23 mouse cellular contexts compared by ENCODE assay signal in genomic region chr13:38543455-38544125, GRCm38 (mm10). TPM values are rescaled to one million over a fixed set of nuclear protein-coding genes. Genes with fewer than 3 reads are reported as not detected.
DNase-seq lines count a peak whose midpoint lies in the region; ATAC-seq and TF ChIP-seq lines count a peak whose summit lies in the region.
"Had no signal": no experiment of that assay in that cellular context is flagged by ENCODE, and none has a peak within 500 bp of the region (broad histone marks: within the 10 kb centered on the region; RNA-seq: fewer than 3 reads in every experiment).

No protein-coding gene starts in this region.

- DNase-seq in heart, adult 11 months = peak; percentile 84
- DNase-seq in heart, adult 2 months = no peak
- peak; percentile 23 for DNase-seq in hindbrain, postnatal 0 days (ENCODE audit: low spot score)
- peak; percentile 18 for DNase-seq in testis, postnatal 10 days (ENCODE audit: low spot score)
- no peak for DNase-seq in testis, postnatal 14 days (ENCODE audit: low spot score)
- DNase-seq: adrenal gland, adult 2 months; adrenal gland, postnatal 14 days; cerebellum, adult 11-12 months; cerebellum, adult 8-10 months; cerebellum, postnatal 10 days; cerebellum, postnatal 36 days; embryo, embryonic 11 days; gastrocnemius, postnatal 10 days; gastrocnemius, postnatal 36 days; kidney, adult 11 months had no signal

- H3K4me1 ChIP-seq in heart, adult 2 months (ENCODE audit: control insufficient read depth, insufficient read depth, low read length) = no peaks in the 10 kb centered on the region
- no peaks in the 10 kb centered on the region for H3K4me1 ChIP-seq in hindbrain, postnatal 0 days (ENCODE audit: insufficient read depth, low read length)
- H3K4me1 ChIP-seq in hindbrain, embryonic 12.5 days = no peaks in the 10 kb centered on the region
- H3K4me1 ChIP-seq: embryonic facial prominence, embryonic 10.5 days; embryonic facial prominence, embryonic 13.5 days; intestine, embryonic 15.5 days had no signal

- H3K4me2 ChIP-seq in hindbrain, postnatal 0 days (ENCODE audit: low read depth, low read length) = no peak overlapping the region
- no peak overlapping the region for H3K4me2 ChIP-seq in hindbrain, embryonic 12.5 days (replicated peaks)
- H3K4me2 ChIP-seq: embryonic facial prominence, embryonic 13.5 days; forebrain, embryonic 13.5 days; hindbrain, embryonic 14.5 days; intestine, embryonic 15.5 days had no signal

- intact Hi-C loops in heart, adult 2 months (cut with DNase I) = no loop called here

- no peak for TF ChIP-seq CTCF in heart, adult 2 months (IDR thresholded peaks at IDR 0.05)
- no peak for TF ChIP-seq CTCF in hindbrain, postnatal 0 days (IDR thresholded peaks at IDR 0.05; ENCODE audit: low read depth)

- H3K27me3 ChIP-seq in heart, adult 2 months (ENCODE audit: control insufficient read depth, insufficient read depth, low read length) = no peaks in the 10 kb centered on the region
- no peaks in the 10 kb centered on the region for H3K27me3 ChIP-seq in hindbrain, postnatal 0 days (ENCODE audit: insufficient read depth, low read length)
- H3K27me3 ChIP-seq in hindbrain, embryonic 12.5 days = no peaks in the 10 kb centered on the region
- H3K27me3 ChIP-seq: embryonic facial prominence, embryonic 13.5 days; forebrain, embryonic 13.5 days; intestine, embryonic 15.5 days had no signal

- peak; percentile 51; the same call in 1 of the 2 replicates for ATAC-seq in hindbrain, postnatal 0 days
- no peak for ATAC-seq in hindbrain, embryonic 12.5 days (ENCODE audit: low FRiP score)
- ATAC-seq: CD4-positive, CD25-positive, alpha-beta regulatory T cell, adult 4 months; forebrain, embryonic 13.5 days; intestine, embryonic 15.5 days had no signal

- no peak for TF ChIP-seq EP300 in heart, adult 2 months (IDR thresholded peaks at IDR 0.05; ENCODE audit: insufficient read depth, low read depth, low read length)

- H3K4me3 ChIP-seq in heart, adult 2 months = no peak overlapping the region
- no peak overlapping the region for H3K4me3 ChIP-seq in hindbrain, postnatal 0 days (ENCODE audit: low read length)
- H3K4me3 ChIP-seq in hindbrain, embryonic 12.5 days = no peak overlapping the region
- H3K4me3 ChIP-seq: embryonic facial prominence, embryonic 10.5 days; embryonic facial prominence, embryonic 13.5 days; erythroblast, embryonic 14.5 days; forebrain, embryonic 13.5 days; intestine, embryonic 15.5 days had no signal

- H3K79me2 ChIP-seq in heart, adult 2 months (replicated peaks; ENCODE audit: control insufficient read depth, insufficient read depth, low read length) = no peaks in the 10 kb centered on the region

- no peaks in the 10 kb centered on the region for H3K9me3 ChIP-seq in hindbrain, postnatal 0 days (ENCODE audit: low read length)
- no peaks in the 10 kb centered on the region for H3K9me3 ChIP-seq in hindbrain, embryonic 12.5 days (replicated peaks)
- H3K9me3 ChIP-seq: embryonic facial prominence, embryonic 10.5 days; embryonic facial prominence, embryonic 13.5 days; forebrain, embryonic 13.5 days; intestine, embryonic 15.5 days had no signal

- WGBS in heart, adult 2 months = 82% methylated on average over 8 of the region's 8 CpGs
- 62% methylated on average over 8 of the region's 8 CpGs for WGBS in hindbrain, postnatal 0 days
- 81% methylated on average over 8 of the region's 8 CpGs for WGBS in hindbrain, embryonic 12.5 days

- no peak overlapping the region for H3K9ac ChIP-seq in heart, adult 2 months (ENCODE audit: low read depth, low read length)
- H3K9ac ChIP-seq in hindbrain, postnatal 0 days (replicated peaks; ENCODE audit: low read length) = no peak overlapping the region
- H3K9ac ChIP-seq in hindbrain, embryonic 12.5 days = no peak overlapping the region
- H3K9ac ChIP-seq: embryonic facial prominence, embryonic 13.5 days; forebrain, embryonic 13.5 days; hindbrain, embryonic 14.5 days; intestine, embryonic 15.5 days had no signal

- no peaks in the 10 kb centered on the region for H3K36me3 ChIP-seq in heart, adult 2 months (ENCODE audit: control insufficient read depth, insufficient read depth, low read length)
- H3K36me3 ChIP-seq in hindbrain, postnatal 0 days (ENCODE audit: insufficient read depth, low read length) = no peaks in the 10 kb centered on the region
- no peaks in the 10 kb centered on the region for H3K36me3 ChIP-seq in hindbrain, embryonic 12.5 days
- H3K36me3 ChIP-seq: embryonic facial prominence, embryonic 10.5 days; embryonic facial prominence, embryonic 13.5 days; intestine, embryonic 15.5 days had no signal

- TF ChIP-seq POLR2A in heart, adult 2 months (IDR thresholded peaks at IDR 0.05; ENCODE audit: insufficient read depth, low read depth, low read length) = no peak

- no peak overlapping the region for H3K27ac ChIP-seq in heart, adult 2 months
- no peak overlapping the region for H3K27ac ChIP-seq in hindbrain, postnatal 0 days
- no peak overlapping the region for H3K27ac ChIP-seq in hindbrain, embryonic 12.5 days
- H3K27ac ChIP-seq: embryonic facial prominence, embryonic 10.5 days; embryonic facial prominence, embryonic 13.5 days; forebrain, embryonic 13.5 days; hindbrain, embryonic 14.5 days; intestine, embryonic 15.5 days had no signal

RNA-seq across cellular contexts. Expression of gene Txndc5, which starts 15.0 kb away (rescaled TPM):
- total RNA-seq in heart, adult 2 months (2021) = 10 to 100 TPM; 29.7 to 34.7 TPM
- 39.5 and 43.0 TPM in 2 replicates for polyA plus RNA-seq in heart, adult 2 months (2012; rRNA removed)
- 92.2 and 110 TPM in 2 replicates for total RNA-seq in hindbrain, postnatal 0 days (2014; rRNA removed)
- polyA plus RNA-seq in hindbrain, postnatal 0 days (2015; fragmentation: Nextera tagmentation; extraction: Ambion mirVana) = 76.9 and 81.0 TPM in 2 replicates
- polyA plus RNA-seq in hindbrain, embryonic 12.5 days (2016; fragmentation: Nextera tagmentation; extraction: Ambion mirVana) = 155 and 156 TPM in 2 replicates

Comparison
In these comparisons a context has a peak if more than half of its experiments do, and no peak if none do; other contexts are left out.
1. DNase-seq: peak in heart, adult 11 months (single experiment), hindbrain, postnatal 0 days (single experiment) and testis, postnatal 10 days (single experiment); none in heart, adult 2 months (0 of 2) and testis, postnatal 14 days (single experiment).